Mouse (Mus musculus) megakaryocyte-erythroid progenitor cell, adult 5 weeks (primary cell): Measurements from ENCODE around the gene Rhox3a2. TPM values are rescaled to one million over a fixed set of nuclear protein-coding genes. Genes with fewer than 3 reads are reported as not detected.

ENCODE experiments used
- polyA plus RNA-seq: library from polyadenylated mRNA; stranded (reverse); fragments of >175 nt; gene quantifications from 2 replicates; pipeline ENCODE4 v1.2.3, GENCODE M21; 2012

The Rhox3a2 gene
- not detected in 2 replicates for polyA plus RNA-seq

DNA sequence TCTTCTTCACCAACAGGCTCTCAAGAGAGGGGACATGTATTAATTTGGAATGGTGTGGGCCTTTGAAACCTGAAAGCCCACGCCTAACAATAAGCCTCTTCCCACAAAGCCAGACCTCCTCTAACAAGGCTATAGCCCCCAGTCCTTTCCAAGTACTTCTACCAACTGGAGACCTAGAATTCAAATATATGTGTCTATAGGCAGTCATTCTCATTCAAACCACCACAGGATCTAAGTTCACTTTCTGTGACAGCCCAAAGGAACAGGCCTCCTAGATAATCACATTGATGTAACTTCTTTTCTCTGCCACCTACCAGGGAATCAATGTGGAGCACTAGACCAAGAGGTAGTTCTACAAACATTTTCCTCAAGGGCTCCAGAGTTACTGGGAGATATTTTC, at the start of gene Rhox3a2:
TSS of gene Rhox3a2 (plus strand) at position 301 of the 400 bp plus-strand sequence.

DNA sequence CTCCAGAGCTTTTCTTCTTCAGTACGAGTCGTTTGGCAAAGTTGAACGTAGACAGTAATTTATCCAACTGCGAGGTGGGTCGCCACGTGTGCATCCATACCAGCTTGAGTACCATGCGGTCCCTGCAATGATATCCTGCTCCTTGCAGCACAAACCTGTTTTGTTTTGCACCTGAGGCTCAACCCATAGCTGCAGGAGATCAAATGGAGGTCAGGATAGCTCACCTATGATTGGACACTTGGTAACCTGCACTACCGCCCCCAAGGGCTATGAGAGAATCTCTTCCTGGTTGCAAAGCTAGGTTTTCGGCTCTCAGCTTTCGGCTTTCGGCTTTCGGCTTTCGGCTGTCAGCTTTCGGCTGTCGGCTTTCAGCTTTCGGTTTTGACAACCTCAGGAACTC, 10.7 kb downstream of the Rhox3a2 start, which contains the start of gene Rhox4a2:
TSS of gene Rhox4a2 (plus strand) at position 301 of the 400 bp plus-strand sequence.

DNA sequence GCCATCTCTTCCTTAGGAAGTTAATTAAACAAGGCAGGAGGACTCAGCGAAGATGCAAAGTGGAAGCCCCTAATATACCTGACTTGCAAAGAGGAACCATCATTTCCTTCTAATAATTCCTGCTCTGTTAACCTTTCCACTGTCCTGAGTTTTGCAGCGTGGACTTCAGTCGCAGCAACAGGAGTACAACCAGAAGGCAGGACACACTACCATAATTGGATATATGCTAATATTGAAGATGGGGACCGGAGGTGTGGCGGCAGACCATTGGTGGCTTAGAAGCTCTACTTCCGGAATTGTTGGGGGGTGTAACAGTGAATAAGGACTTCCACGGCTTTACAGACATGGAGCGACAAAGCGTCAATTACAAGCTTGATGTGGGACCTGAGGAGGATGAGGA, 31.9 kb downstream of the Rhox3a2 start, which contains the start of gene Rhox2b:
TSS of gene Rhox2b (plus strand) at position 301 of the 400 bp plus-strand sequence.

DNA sequence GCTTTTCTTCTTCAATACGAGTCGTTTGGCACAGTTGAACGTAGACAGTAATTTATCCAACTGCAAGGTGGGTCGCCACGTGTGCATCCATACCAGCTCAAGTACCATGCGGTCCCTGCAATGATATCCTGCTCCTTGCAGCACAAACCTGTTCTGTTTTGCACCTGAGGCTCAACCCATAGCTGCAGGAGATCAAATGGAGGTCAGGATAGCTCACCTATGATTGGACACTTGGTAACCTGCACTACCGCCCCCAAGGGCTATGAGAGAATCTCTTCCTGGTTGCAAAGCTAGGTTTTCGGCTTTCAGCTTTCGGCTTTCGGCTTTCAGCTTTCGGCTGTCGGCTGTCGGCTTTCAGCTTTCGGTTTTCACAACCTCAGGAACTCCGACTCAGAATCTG, 52.4 kb downstream of the Rhox3a2 start, which contains the start of gene Rhox4b:
TSS of gene Rhox4b (plus strand) at position 301 of the 400 bp plus-strand sequence.

Other genes starting within 250 kb of the Rhox3a2 start
- not detected in 2 replicates for gene Akap14, start 211.2 kb upstream of the Rhox3a2 start, polyA plus RNA-seq
- 322 and 341 TPM in 2 replicates for gene Ndufa1, start 188.9 kb upstream of the Rhox3a2 start, polyA plus RNA-seq
- gene Rnf113a1, start 188.8 kb upstream of the Rhox3a2 start, polyA plus RNA-seq = 5.8 and 6.3 TPM in 2 replicates
- not detected in 2 replicates for gene Gm9, start 169.0 kb upstream of the Rhox3a2 start, polyA plus RNA-seq
- not detected in 2 replicates for gene Rhox1, start 157.8 kb upstream of the Rhox3a2 start, polyA plus RNA-seq
- gene Rhox2a, start 135.1 kb upstream of the Rhox3a2 start, polyA plus RNA-seq = not detected in 2 replicates
- gene Rhox3a, start 130.1 kb upstream of the Rhox3a2 start, polyA plus RNA-seq = not detected in 2 replicates
- not detected in 2 replicates for gene Rhox4a, start 114.7 kb upstream of the Rhox3a2 start, polyA plus RNA-seq
- gene Rhox4a2, start 10.8 kb downstream of the Rhox3a2 start, polyA plus RNA-seq = not detected in 2 replicates
- gene Rhox2b, start 32.0 kb downstream of the Rhox3a2 start, polyA plus RNA-seq = not detected in 2 replicates
- gene Rhox4b, start 52.5 kb downstream of the Rhox3a2 start, polyA plus RNA-seq = not detected in 2 replicates
- gene Rhox2c, start 73.7 kb downstream of the Rhox3a2 start, polyA plus RNA-seq = not detected in 2 replicates
- not detected in 2 replicates for gene Rhox3c, start 78.6 kb downstream of the Rhox3a2 start, polyA plus RNA-seq
- gene Rhox4c, start 100.3 kb downstream of the Rhox3a2 start, polyA plus RNA-seq = not detected in 2 replicates
- not detected in 2 replicates for gene Rhox2d, start 113.4 kb downstream of the Rhox3a2 start, polyA plus RNA-seq
- not detected in 2 replicates for gene Rhox4d, start 134.3 kb downstream of the Rhox3a2 start, polyA plus RNA-seq
- not detected in 2 replicates for gene Rhox2e, start 150.4 kb downstream of the Rhox3a2 start, polyA plus RNA-seq
- gene Rhox3e, start 162.0 kb downstream of the Rhox3a2 start, polyA plus RNA-seq = not detected in 2 replicates
- not detected in 2 replicates for gene Rhox4e, start 177.4 kb downstream of the Rhox3a2 start, polyA plus RNA-seq
- not detected in 2 replicates for gene Rhox2f, start 191.4 kb downstream of the Rhox3a2 start, polyA plus RNA-seq
- not detected in 2 replicates for gene Rhox3f, start 201.0 kb downstream of the Rhox3a2 start, polyA plus RNA-seq
- gene Rhox4f, start 227.7 kb downstream of the Rhox3a2 start, polyA plus RNA-seq = not detected in 2 replicates
- gene Rhox3g, start 248.6 kb downstream of the Rhox3a2 start, polyA plus RNA-seq = not detected in 2 replicates